Mouse (Mus musculus): Measurements from ENCODE around the gene Eno1.

DNA sequence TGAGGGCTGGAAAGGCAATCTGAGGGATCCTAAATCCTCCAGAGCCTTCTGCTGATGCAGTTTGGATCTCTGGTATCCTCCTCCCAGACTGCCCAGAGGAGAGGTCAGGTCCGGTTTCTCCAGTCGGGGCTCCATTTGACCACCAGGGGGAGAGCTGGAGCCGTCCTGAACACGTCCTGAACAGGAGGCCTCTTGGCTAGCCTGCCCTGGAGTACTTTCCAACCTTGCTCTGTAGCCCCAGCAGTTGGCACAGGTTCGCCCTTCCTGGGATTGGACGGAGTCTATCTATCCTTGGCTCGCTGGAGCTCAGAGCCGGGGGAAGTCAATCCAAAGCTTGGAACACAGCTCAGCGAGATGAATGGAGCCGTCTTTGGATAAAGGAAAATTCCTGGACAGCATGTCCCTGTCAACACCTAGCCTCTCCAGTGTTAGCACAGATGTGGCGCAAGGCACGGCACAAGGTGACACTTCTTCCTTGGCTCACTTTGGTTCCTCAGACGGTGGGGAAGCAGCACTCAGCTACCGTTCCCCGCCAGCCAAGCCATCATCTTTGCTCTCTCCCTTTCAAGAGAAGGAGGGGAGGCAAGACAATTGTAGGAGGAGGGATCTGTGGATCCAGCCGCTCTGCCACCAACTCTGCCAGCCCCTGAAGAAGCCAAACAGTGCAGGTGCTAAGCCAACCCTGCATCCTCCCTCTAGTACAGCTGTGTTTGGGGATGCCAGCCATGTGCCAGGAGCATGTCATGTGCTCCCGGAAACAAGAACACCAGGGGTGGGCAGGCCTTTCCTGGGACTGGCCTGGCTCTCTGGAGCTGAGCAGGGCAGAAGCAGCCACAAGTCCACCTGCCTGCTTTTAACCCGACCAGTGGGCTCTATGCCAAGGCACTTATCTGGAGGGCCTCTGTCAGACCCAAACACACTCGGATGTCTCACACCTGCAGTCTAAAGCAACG lies 21.0 kb downstream of the Eno1 start:
- TF ChIP-seq POLR2A (IDR thresholded peaks at IDR 0.05; ENCODE audit: insufficient read depth, low read length) (no peak), EP300 (IDR thresholded peaks at IDR 0.05; ENCODE audit: insufficient read depth, low read depth, low read length) (no peak)
